Mouse (Mus musculus): ENCODE measurements at regions not wholly inside any gene's neighbourhood (a gene's known extent, or its start where the extent isn't known, plus 50 kb on each side); places are given as distances from the start of the nearest gene placed in this dataset.
A peak's percentile ranks its signal among the peaks of the same experiment; 100 is the strongest.
"Not testable (repeated sequence)": the region's sequence is repeated elsewhere in the genome, so short reads cannot be mapped to it uniquely, and the experiment has no call there.

DNA sequence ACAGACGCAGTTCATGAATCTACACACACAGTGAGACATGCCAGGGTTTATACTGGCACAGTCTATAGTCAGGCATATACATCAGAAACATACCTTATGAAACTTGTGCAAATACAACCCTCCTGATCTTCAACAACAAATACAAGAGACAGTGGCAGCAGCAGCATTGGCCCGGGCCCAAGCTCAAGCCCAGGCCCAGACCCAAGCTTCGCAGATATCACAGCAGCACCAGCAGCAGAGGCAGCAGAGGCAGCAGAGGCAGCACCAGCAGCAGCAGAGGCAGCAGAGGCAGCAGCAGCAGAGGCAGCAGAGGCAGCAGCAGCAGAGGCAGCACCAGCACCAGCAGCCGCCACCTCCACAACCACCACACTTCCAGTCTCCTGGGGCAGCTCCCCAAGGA lies 80.0 kb downstream of the Samd9l start:
- DNase-seq (ENCODE audit: extremely low spot score in 1 of 2, low spot score in 2 of 2) = no peak
- intact Hi-C loops (cut with DNase I) = no loop called here

DNA sequence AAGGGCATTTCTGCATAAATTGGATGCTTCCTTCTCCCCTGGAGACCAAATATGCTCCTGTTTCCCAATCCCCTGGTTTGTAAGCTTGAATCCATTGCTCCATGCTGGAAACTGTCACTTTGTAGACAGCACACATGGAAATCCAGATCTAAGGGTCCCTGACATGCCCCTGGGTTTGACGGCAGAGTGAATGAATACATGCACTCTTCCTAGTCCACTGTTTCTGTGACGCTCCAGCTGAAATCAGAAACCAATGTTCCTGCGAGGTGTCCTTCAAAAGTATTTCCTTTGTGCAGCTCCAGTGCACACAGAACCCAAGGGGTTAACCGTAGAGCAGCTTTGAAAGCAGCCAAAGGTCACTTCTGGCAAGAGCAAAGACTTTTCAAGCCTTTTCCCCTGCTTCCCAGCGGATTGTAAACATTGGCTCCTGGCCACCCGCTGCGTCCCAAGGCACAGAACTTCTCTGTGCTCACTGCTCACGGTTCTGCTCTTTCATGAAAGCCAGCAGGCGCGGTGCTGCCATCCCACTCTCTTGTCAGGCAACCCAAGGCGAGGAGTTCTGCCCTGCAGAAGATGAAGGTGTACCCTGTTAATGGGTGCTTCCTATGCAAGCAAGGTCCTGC lies 91.7 kb downstream of the Samd9l start:
- peak in 1 of 2 experiments; percentile 59 for DNase-seq (ENCODE audit: extremely low spot score in 1 of 2, low spot score in 2 of 2)
- intact Hi-C loops (cut with DNase I) = not testable (repeated sequence)

DNA sequence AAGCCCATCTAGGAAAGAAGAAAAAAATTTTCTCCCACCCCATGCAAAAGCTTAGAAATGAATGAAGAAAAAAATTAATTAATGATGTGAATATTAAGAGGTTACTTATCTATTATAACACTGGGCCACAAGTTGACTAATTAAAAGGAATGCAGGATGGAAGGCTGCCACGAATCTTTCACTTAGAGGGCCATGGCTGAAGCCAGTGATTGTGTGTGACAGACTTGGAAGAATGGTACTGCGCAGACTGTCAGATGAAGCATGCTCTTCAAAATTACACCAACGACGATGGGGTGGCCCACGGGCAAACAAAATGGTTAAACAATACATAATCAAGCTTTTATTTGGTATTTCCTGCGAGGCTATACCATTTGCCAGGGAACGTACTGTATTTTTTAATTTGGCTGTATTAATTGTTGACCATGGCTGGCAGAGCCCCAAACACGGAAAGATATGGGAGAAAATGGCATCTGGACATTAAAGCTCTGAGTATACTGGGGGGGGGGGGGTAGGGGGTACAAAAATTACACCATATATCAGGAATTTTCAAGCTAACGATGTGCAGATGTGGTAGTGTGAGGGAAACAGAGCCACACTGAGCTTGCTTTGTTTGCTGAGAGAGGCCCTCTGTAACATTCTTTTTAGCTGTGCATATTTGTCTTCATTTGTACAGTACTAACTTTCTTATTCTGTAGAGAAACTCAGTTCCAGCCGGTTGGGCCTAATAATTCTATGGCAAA lies 94.3 kb downstream of the Samd9l start:
- DNase-seq (ENCODE audit: extremely low spot score in 1 of 2, low spot score in 2 of 2); intact Hi-C loops (cut with DNase I): not testable (repeated sequence)

DNA sequence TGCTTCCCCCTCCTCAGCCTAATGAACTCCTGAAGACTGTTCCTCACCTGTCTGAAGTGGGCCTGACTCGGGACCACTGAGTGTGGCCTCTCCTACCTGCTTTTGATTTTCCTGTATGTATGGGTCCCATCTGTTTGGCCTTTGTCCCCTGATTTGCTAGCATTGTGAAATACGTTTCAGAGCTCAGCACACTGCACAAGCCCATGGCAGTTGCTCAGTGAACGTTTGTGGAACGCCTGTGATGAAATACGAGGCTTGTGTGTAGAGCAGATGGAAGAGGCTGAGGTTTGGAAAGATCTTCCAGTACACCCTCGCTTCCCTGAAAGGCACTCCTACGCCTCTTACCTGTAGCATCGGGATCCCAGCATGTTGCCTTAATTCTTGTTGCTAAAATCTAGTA lies 106.1 kb downstream of the Samd9l start:
- intact Hi-C loops (cut with DNase I); DNase-seq (ENCODE audit: extremely low spot score in 1 of 2, low spot score in 2 of 2): not testable (repeated sequence)

DNA sequence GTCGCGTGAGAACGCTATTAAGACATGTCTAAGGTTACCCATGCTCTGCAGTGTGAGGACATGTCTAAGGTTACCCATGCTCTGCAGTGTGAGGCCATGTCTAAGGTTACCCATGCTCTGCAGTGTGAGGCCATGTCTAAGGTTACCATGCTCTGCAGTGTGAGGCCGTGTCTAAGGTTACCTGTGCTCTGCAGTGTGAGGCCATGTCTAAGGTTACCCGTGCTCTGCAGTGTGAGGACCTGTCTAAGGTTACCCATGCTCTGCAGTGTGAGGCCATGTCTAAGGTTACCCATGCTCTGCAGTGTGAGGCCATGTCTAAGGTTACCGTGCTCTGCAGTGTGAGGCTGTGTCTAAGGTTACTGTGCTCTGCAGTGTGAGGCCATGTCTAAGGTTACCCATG lies 107.4 kb downstream of the Samd9l start:
- intact Hi-C loops (cut with DNase I); DNase-seq (ENCODE audit: extremely low spot score in 1 of 2, low spot score in 2 of 2): not testable (repeated sequence)

DNA sequence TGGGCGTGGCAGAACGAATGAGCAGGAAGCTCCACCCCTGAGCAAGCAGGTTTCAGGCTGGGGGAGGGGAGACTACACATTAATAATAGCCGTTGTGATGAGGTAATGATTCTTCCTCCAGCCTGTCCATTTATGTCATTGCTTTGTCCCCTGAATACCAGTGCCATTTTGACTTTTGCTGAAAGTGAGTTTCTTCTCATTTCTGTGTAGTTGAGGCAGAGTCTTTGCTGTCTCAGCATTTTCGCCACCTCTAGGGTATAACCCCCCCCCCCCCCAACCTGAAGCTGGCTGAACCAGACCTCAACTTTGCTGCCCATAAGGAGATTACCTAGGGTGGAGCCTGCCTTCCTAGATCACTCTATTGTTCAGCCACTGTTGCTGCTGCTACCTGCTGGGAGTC lies 130.6 kb downstream of the Samd9l start:
- intact Hi-C loops (cut with DNase I); DNase-seq (ENCODE audit: extremely low spot score in 1 of 2, low spot score in 2 of 2): not testable (repeated sequence)

DNA sequence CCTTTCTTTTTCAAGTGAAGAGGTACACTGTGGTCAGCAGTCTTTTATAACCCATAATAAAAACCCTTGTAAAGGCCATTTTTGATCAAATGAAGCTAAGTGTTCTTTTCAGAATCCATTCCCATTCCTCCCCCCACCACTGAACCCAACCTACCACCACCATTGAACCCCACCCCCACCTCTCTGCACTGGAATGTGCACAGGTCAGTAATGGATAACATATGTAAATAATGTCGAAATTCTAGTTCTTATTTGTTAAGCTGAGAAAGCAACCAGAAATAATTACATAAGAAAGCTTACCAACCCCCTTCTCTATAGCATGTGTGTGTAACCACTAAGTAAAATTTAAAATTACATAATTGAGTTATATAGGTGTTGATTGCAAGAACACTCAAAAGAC lies 133.9 kb downstream of the Samd9l start:
- DNase-seq (ENCODE audit: extremely low spot score in 1 of 2, low spot score in 2 of 2); intact Hi-C loops (cut with DNase I): not testable (repeated sequence)

Measured in left cerebral cortex, postnatal 10 days (tissue).